Mouse (Mus musculus): ENCODE data around the gene Rnf123.

DNA sequence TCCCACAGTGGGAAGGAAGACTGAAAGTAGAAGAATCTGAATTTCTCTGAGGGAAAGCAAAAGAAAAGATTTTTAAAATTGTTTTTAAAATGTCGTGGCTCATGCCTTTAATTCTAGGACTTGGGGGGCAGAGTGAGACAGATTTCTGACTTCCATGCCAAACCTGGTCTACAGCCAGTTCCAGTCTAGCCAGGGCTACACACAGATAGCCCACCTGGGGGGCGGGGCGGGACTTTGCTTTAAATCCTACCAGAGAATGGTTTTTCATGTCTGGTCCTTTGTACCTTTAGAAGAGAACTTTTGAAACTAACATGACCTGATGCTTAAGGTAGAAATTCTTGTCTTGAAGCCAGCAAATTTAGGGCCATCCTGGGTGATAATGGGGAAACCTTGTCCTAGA, 59.9 kb downstream of the Rnf123 start:
- TF ChIP-seq CTCF (IDR thresholded peaks at IDR 0.05; ENCODE audit: borderline replicate concordance, insufficient read depth, low read depth, low read length) (no peak), POLR2A (IDR thresholded peaks at IDR 0.05; ENCODE audit: borderline replicate concordance, insufficient read depth, low read length) (no peak)

Measured in cerebellum, adult 2 months (tissue).